Mouse (Mus musculus) embryonic fibroblast, embryonic 13.5 days (primary cell): ENCODE measurements around the gene Cdkn1c.

Experiments
- CTCF ChIP-seq: IDR thresholded peaks from 2 replicates; pipeline ENCODE4 v1.5.1; 2011; ENCODE audit warnings: mild to moderate bottlenecking, control low read depth, low read length, moderate library complexity, borderline replicate concordance; ENCODE audit not compliant: insufficient read depth
- POLR2A ChIP-seq: IDR thresholded peaks from 2 replicates; pipeline ENCODE4 v1.6.1; 2011; ENCODE audit warnings: low read depth, mild to moderate bottlenecking, control low read depth, low read length, moderate library complexity

DNA sequence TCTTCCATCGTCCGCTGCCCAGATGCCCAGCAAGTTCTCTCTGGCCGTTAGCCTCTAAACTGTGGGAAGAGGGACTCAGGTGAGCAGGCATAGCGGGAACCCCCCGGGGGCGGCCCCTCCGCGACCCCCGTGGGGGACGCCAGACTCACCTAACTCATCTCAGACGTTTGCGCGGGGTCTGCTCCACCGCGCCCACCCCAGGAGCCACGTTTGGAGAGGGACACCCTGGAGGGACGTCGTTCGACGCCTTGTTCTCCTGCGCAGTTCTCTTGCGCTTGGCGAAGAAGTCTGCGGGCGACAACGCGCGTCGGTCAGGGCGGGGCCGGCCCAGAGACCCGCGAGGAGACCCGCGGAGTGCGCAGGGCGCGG, 1.9 kb downstream of the Cdkn1c start:
- TF ChIP-seq CTCF, result no peak
- no peak for TF ChIP-seq POLR2A
